Mouse (Mus musculus): Measurements from ENCODE around the gene Fsd1l.

DNA sequence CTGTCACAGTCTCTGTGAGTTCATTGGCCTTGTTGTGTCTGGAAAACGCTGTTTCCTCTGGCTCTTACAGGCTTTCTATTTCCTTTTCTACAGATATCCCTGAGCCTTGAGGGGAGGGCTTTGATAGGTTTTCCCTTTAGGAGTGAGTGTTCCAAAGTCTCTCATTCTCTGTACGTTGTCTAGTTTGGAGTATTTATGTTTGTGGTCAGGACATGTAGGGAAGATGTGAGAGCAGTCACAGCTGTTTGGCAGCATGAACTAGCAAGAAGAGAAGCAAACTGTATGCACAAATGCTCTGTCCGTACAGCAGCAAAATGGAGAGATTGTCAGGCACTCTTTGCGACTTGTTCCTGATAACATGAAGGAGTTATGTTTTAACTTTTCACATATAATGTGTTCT lies 86.3 kb downstream of the Fsd1l start:
- TF ChIP-seq CTCF (IDR thresholded peaks at IDR 0.05; ENCODE audit: extremely low read depth, insufficient read depth, insufficient read length, insufficient replicate concordance), result no peak
- TF ChIP-seq POLR2A (IDR thresholded peaks at IDR 0.05; ENCODE audit: low read depth, low read length), result no peak
